Mouse (Mus musculus) liver, postnatal 0 days (tissue): ENCODE measurements around the gene Ccdc9.

Experiments
- CTCF ChIP-seq: sonication (generic); IDR thresholded peaks from 2 replicates; pipeline ENCODE4 v1.5.1; 2016; ENCODE audit warnings: antibody characterized with exemption, low read depth
- EP300 ChIP-seq: IDR thresholded peaks from 2 replicates; pipeline ENCODE4 v1.6.1; 2016; ENCODE audit warnings: antibody characterized with exemption, low read depth, mild to moderate bottlenecking

GRCm38 (mm10) chr7:16273766-16274140 lies 12.8 kb downstream of the Ccdc9 start:
- no peak for TF ChIP-seq CTCF
- no peak; the same call in 1 of the 2 replicates for TF ChIP-seq EP300
